Mouse (Mus musculus): ENCODE measurements at regions not wholly inside any gene's neighbourhood (a gene's known extent, or its start where the extent isn't known, plus 50 kb on each side); places are given as distances from the start of the nearest gene placed in this dataset.

GRCm38 (mm10) chr15:64434502-64434901 is 374.2 kb upstream of the Fam49b start:
- no peak for DNase-seq (ENCODE audit: low read depth, low spot score)

- DNase-seq (ENCODE audit: low read depth, low spot score): no peak
These were observed 374.6 kb upstream of the Fam49b start for GRCm38 (mm10) chr15:64434908-64435307.

- DNase-seq (ENCODE audit: low read depth, low spot score): no peak
These were observed 372.4 kb upstream of the Gm21798 start for GRCm38 (mm10) chr15:64445076-64445475.

GRCm38 (mm10) chr15:64446411-64447072 is 371.0 kb upstream of the Gm21798 start:
- DNase-seq (ENCODE audit: low read depth, low spot score): no peak

GRCm38 (mm10) chr15:64447239-64447952 is 370.1 kb upstream of the Gm21798 start:
- DNase-seq (ENCODE audit: low read depth, low spot score): no peak

GRCm38 (mm10) chr15:64448581-64449140 is 368.8 kb upstream of the Gm21798 start:
- no peak for DNase-seq (ENCODE audit: low read depth, low spot score)

- DNase-seq (ENCODE audit: low read depth, low spot score): no peak
These were observed 346.8 kb upstream of the Gm21798 start for GRCm38 (mm10) chr15:64470743-64471142.

GRCm38 (mm10) chr15:64471597-64471996 is 345.9 kb upstream of the Gm21798 start:
- no peak for DNase-seq (ENCODE audit: low read depth, low spot score)

GRCm38 (mm10) chr15:64474236-64474635 is 343.3 kb upstream of the Gm21798 start:
- DNase-seq (ENCODE audit: low read depth, low spot score): no peak

- DNase-seq (ENCODE audit: low read depth, low spot score): no peak
These were observed 340.4 kb upstream of the Gm21798 start for GRCm38 (mm10) chr15:64477131-64477530.

GRCm38 (mm10) chr15:64480625-64481024 is 336.9 kb upstream of the Gm21798 start:
- DNase-seq (ENCODE audit: low read depth, low spot score): no peak

GRCm38 (mm10) chr15:64481226-64481625 is 336.3 kb upstream of the Gm21798 start:
- no peak for DNase-seq (ENCODE audit: low read depth, low spot score)

- no peak for DNase-seq (ENCODE audit: low read depth, low spot score)
These were observed 334.5 kb upstream of the Gm21798 start for GRCm38 (mm10) chr15:64482960-64483359.

- no peak for DNase-seq (ENCODE audit: low read depth, low spot score)
These were observed 329.7 kb upstream of the Gm21798 start for GRCm38 (mm10) chr15:64487801-64488200.

GRCm38 (mm10) chr15:64500783-64501182 is 316.7 kb upstream of the Gm21798 start:
- DNase-seq (ENCODE audit: low read depth, low spot score): no peak

- no peak for DNase-seq (ENCODE audit: low read depth, low spot score)
These were observed 316.0 kb upstream of the Gm21798 start for GRCm38 (mm10) chr15:64501479-64501878.

- no peak for DNase-seq (ENCODE audit: low read depth, low spot score)
These were observed 312.7 kb upstream of the Gm21798 start for GRCm38 (mm10) chr15:64504751-64505150.

- no peak for DNase-seq (ENCODE audit: low read depth, low spot score)
These were observed 306.8 kb upstream of the Gm21798 start for GRCm38 (mm10) chr15:64510649-64511048.

- DNase-seq (ENCODE audit: low read depth, low spot score): no peak
These were observed 306.3 kb upstream of the Gm21798 start for GRCm38 (mm10) chr15:64511176-64511575.

GRCm38 (mm10) chr15:64512615-64513014 is 304.9 kb upstream of the Gm21798 start:
- no peak for DNase-seq (ENCODE audit: low read depth, low spot score)

- DNase-seq (ENCODE audit: low read depth, low spot score): no peak
These were observed 303.9 kb upstream of the Gm21798 start for GRCm38 (mm10) chr15:64513501-64514097.

- no peak for DNase-seq (ENCODE audit: low read depth, low spot score)
These were observed 302.3 kb upstream of the Gm21798 start for GRCm38 (mm10) chr15:64515179-64515578.

All from CD4-positive, CD25-positive, alpha-beta regulatory T cell, adult 2 months (primary cell).